Mouse (Mus musculus): ENCODE data around the gene Atp2b4.

The Atp2b4 gene

GRCm38 (mm10) chr1:133798821-133799415 is 1.9 kb downstream of the Atp2b4 start:
- no peak for DNase-seq (ENCODE audit: low spot score in 2 of 2)

- DNase-seq (ENCODE audit: low spot score in 2 of 2) = no peak
These were observed 2.6 kb downstream of the Atp2b4 start for GRCm38 (mm10) chr1:133797979-133798820.

GRCm38 (mm10) chr1:133797327-133797978 is 3.4 kb downstream of the Atp2b4 start:
- DNase-seq (ENCODE audit: low spot score in 2 of 2) = no peak

GRCm38 (mm10) chr1:133793646-133794045 is 7.2 kb downstream of the Atp2b4 start:
- DNase-seq (ENCODE audit: low spot score in 2 of 2) = no peak

- no peak for DNase-seq (ENCODE audit: low spot score in 2 of 2)
These were observed 10.8 kb downstream of the Atp2b4 start for GRCm38 (mm10) chr1:133790011-133790410.

- DNase-seq (ENCODE audit: low spot score in 2 of 2) = no peak
These were observed 12.0 kb downstream of the Atp2b4 start for GRCm38 (mm10) chr1:133788864-133789263.

GRCm38 (mm10) chr1:133787500-133788210 is 13.2 kb downstream of the Atp2b4 start:
- no peak for DNase-seq (ENCODE audit: low spot score in 2 of 2)

GRCm38 (mm10) chr1:133784621-133785020 is 16.2 kb downstream of the Atp2b4 start:
- DNase-seq (ENCODE audit: low spot score in 2 of 2) = no peak

- no peak for DNase-seq (ENCODE audit: low spot score in 2 of 2)
These were observed 19.3 kb downstream of the Atp2b4 start for GRCm38 (mm10) chr1:133781531-133781930.

- DNase-seq (ENCODE audit: low spot score in 2 of 2) = no peak
These were observed 21.8 kb downstream of the Atp2b4 start for GRCm38 (mm10) chr1:133779043-133779442.

- no peak for DNase-seq (ENCODE audit: low spot score in 2 of 2)
These were observed 23.1 kb downstream of the Atp2b4 start for GRCm38 (mm10) chr1:133777651-133778231.

- no peak for DNase-seq (ENCODE audit: low spot score in 2 of 2)
These were observed 28.3 kb downstream of the Atp2b4 start for GRCm38 (mm10) chr1:133772553-133772952.

- no peak for DNase-seq (ENCODE audit: low spot score in 2 of 2)
These were observed 28.9 kb downstream of the Atp2b4 start for GRCm38 (mm10) chr1:133771831-133772399.

- DNase-seq (ENCODE audit: low spot score in 2 of 2) = no peak
These were observed 32.8 kb downstream of the Atp2b4 start for GRCm38 (mm10) chr1:133767994-133768393.

- no peak for DNase-seq (ENCODE audit: low spot score in 2 of 2)
These were observed 33.8 kb downstream of the Atp2b4 start for GRCm38 (mm10) chr1:133766901-133767529.

- no peak for DNase-seq (ENCODE audit: low spot score in 2 of 2)
These were observed 35.5 kb downstream of the Atp2b4 start for GRCm38 (mm10) chr1:133765376-133765775.

GRCm38 (mm10) chr1:133762946-133763422 is 37.9 kb downstream of the Atp2b4 start:
- DNase-seq (ENCODE audit: low spot score in 2 of 2) = no peak

- DNase-seq (ENCODE audit: low spot score in 2 of 2) = no peak
These were observed 39.6 kb downstream of the Atp2b4 start for GRCm38 (mm10) chr1:133761278-133761677.

- no peak for DNase-seq (ENCODE audit: low spot score in 2 of 2)
These were observed 46.4 kb downstream of the Atp2b4 start for GRCm38 (mm10) chr1:133754317-133754868.

- DNase-seq (ENCODE audit: low spot score in 2 of 2) = no peak
These were observed 47.5 kb downstream of the Atp2b4 start for GRCm38 (mm10) chr1:133753325-133753724.

All from thymus, postnatal 10 days (tissue).